8 mouse cellular contexts compared by ENCODE assay signal in the genomic region with DNA sequence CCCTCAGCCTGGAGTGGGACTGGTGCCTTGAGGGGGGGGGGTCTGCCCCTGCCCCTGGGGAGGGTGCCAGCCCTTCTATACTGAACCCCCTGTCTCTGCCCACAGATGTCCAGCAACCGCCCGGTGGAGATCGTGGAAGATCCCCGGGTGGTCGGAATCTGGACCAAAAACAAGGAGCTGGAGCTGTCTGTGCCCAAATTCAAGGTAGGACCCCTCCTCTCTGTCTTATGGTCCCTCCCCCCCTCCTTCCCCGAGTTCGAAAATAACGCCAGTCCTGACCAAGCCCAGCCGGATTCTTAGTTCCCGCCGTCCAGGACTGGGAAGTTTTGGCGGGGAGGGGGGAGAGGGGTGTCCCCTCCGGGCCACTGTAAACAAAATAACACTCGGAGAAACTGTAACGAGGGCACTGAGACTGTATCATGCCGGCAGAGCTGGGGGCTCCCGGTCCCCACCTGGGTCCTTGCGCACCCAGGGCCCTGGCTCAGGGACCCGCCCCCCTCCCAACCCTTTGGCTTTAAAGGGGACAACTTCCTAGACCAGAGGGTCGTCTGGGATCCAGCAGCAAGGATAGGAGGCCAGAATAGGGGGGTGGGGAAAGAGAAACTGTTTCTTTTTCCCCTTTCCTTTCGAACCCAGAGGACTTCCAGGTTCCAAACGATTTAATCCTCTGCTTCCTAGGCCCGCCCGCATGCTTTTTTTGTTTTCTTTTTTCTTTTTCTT. TPM values are rescaled to one million over a fixed set of nuclear protein-coding genes. Genes with fewer than 3 reads are reported as not detected.
DNase-seq lines count a peak whose midpoint lies in the region; ATAC-seq and TF ChIP-seq lines count a peak whose summit lies in the region.

No protein-coding gene starts in this region.

- H3K27ac ChIP-seq in heart, embryonic 11.5 days (ENCODE audit: low read depth, low read length): peak overlapping the region; percentile 100
- H3K27ac ChIP-seq in limb, embryonic 12.5 days: peak overlapping the region; percentile 100
- H3K27ac ChIP-seq in neural tube, embryonic 13.5 days (replicated peaks): peak overlapping the region; percentile 100

- no peaks in the 10 kb centered on the region for H3K27me3 ChIP-seq in heart, embryonic 11.5 days (ENCODE audit: control insufficient read depth, insufficient read depth, low read length)
- H3K27me3 ChIP-seq in limb, embryonic 12.5 days: no peaks in the 10 kb centered on the region
- no peaks in the 10 kb centered on the region for H3K27me3 ChIP-seq in neural tube, embryonic 13.5 days

- under 1% methylated on average over 24 of the region's 24 CpGs for WGBS in lung, adult 2 months
- WGBS in heart, embryonic 11.5 days (ENCODE audit: insufficient replicate concordance): 1% methylated on average over 23 of the region's 24 CpGs
- under 1% methylated on average over 23 of the region's 24 CpGs for WGBS in limb, embryonic 12.5 days
- WGBS in neural tube, embryonic 13.5 days: 1% methylated on average over 21 of the region's 24 CpGs

- H3K9me3 ChIP-seq in heart, embryonic 11.5 days (replicated peaks; ENCODE audit: control insufficient read depth, low read length): no peaks in the 10 kb centered on the region
- no peaks in the 10 kb centered on the region for H3K9me3 ChIP-seq in limb, embryonic 12.5 days
- no peaks in the 10 kb centered on the region for H3K9me3 ChIP-seq in neural tube, embryonic 13.5 days

- peak overlapping the region; percentile 100 for H3K4me2 ChIP-seq in heart, embryonic 11.5 days
- H3K4me2 ChIP-seq in limb, embryonic 12.5 days: peak overlapping the region; percentile 100
- H3K4me2 ChIP-seq in neural tube, embryonic 13.5 days: peak overlapping the region; percentile 100

- peak overlapping the region; percentile 99 for H3K9ac ChIP-seq in heart, embryonic 11.5 days (ENCODE audit: low read depth, low read length)
- H3K9ac ChIP-seq in limb, embryonic 12.5 days (replicated peaks): peak overlapping the region; percentile 100
- peak overlapping the region; percentile 100 for H3K9ac ChIP-seq in neural tube, embryonic 13.5 days

- H3K4me1 ChIP-seq in lung, adult 2 months (ENCODE audit: control insufficient read depth, insufficient read depth, low read length): peaks cover 6% of the 10 kb centered on the region
- H3K4me1 ChIP-seq in heart, embryonic 11.5 days (ENCODE audit: control insufficient read depth, insufficient read depth, low read length): peaks cover 32% of the 10 kb centered on the region
- H3K4me1 ChIP-seq in limb, embryonic 12.5 days (replicated peaks): peaks cover 37% of the 10 kb centered on the region
- H3K4me1 ChIP-seq in neural tube, embryonic 13.5 days (replicated peaks): peaks cover 55% of the 10 kb centered on the region

- H3K4me3 ChIP-seq in lung, adult 2 months (replicated peaks; ENCODE audit: extremely low read depth, low read depth, low read length): peak overlapping the region; percentile 66
- H3K4me3 ChIP-seq in heart, embryonic 11.5 days (ENCODE audit: low read depth, low read length): peak overlapping the region; percentile 92
- H3K4me3 ChIP-seq in limb, embryonic 12.5 days (replicated peaks): peak overlapping the region; percentile 99
- H3K4me3 ChIP-seq in neural tube, embryonic 13.5 days: peak overlapping the region; percentile 95

- peaks cover 19% of the 10 kb centered on the region for H3K36me3 ChIP-seq in heart, embryonic 11.5 days (ENCODE audit: control insufficient read depth, insufficient read depth, low read length)
- peaks cover 25% of the 10 kb centered on the region for H3K36me3 ChIP-seq in limb, embryonic 12.5 days
- peaks cover 30% of the 10 kb centered on the region for H3K36me3 ChIP-seq in neural tube, embryonic 13.5 days

- DNase-seq in lung, adult 2 months: peak; percentile 44
- no peak for DNase-seq in lung, postnatal 14 days
- peak; percentile 72 for DNase-seq in cerebellum, adult 9-10 months
- no peak for DNase-seq in right cerebral cortex, postnatal 14 days

- no peak for ATAC-seq in heart, embryonic 11.5 days (replicated peaks; ENCODE audit: insufficient number of reproducible peaks, low FRiP score, low TSS enrichment)
- no peak; the same call in 1 of the 2 replicates for ATAC-seq in limb, embryonic 12.5 days (ENCODE audit: insufficient number of reproducible peaks, insufficient read depth, low FRiP score, low TSS enrichment, low read depth)
- ATAC-seq in neural tube, embryonic 13.5 days (ENCODE audit: low read depth): no peak
- no peak for ATAC-seq in monocyte, adult 5-6 weeks (replicated peaks; ENCODE audit: insufficient number of reproducible peaks, low FRiP score, low TSS enrichment, poor library complexity, severe bottlenecking)

- no peak for TF ChIP-seq POLR2A in lung, adult 2 months (IDR thresholded peaks at IDR 0.05; ENCODE audit: borderline replicate concordance, extremely low read depth, low read depth, low read length)

- no peak for TF ChIP-seq CTCF in lung, adult 2 months (IDR thresholded peaks at IDR 0.05; ENCODE audit: insufficient read depth, low read length)

RNA-seq across cellular contexts. Expression of a gene that starts 1.4 kb away (rescaled TPM):
- 12.9 and 15.2 TPM in 2 replicates for polyA plus RNA-seq in lung, adult 2 months (2012; rRNA removed)
- 6.4 and 8.0 TPM in 2 replicates for polyA plus RNA-seq in heart, embryonic 11.5 days (2014; fragmentation: Nextera tagmentation; extraction: Ambion mirVana)
- polyA plus RNA-seq in limb, embryonic 12.5 days (2016; fragmentation: Nextera tagmentation; extraction: Ambion mirVana): 10.9 and 11.4 TPM in 2 replicates
- 11.5 and 13.1 TPM in 2 replicates for polyA plus RNA-seq in neural tube, embryonic 13.5 days (2015; fragmentation: Nextera tagmentation; extraction: Ambion mirVana)
- 2.4 to 15.3 TPM (median 3.2 TPM) in 3 replicates for total RNA-seq in monocyte, adult 5-6 weeks (2017)

RNA-seq across cellular contexts. Expression of a gene that starts 10.9 kb away (rescaled TPM):
- polyA plus RNA-seq in lung, adult 2 months (2012; rRNA removed): 10.0 and 10.8 TPM in 2 replicates
- polyA plus RNA-seq in heart, embryonic 11.5 days (2014; fragmentation: Nextera tagmentation; extraction: Ambion mirVana): 1.4 and 1.7 TPM in 2 replicates
- 2.9 and 3.0 TPM in 2 replicates for polyA plus RNA-seq in limb, embryonic 12.5 days (2016; fragmentation: Nextera tagmentation; extraction: Ambion mirVana)
- 4.2 and 4.4 TPM in 2 replicates for polyA plus RNA-seq in neural tube, embryonic 13.5 days (2015; fragmentation: Nextera tagmentation; extraction: Ambion mirVana)
- total RNA-seq in monocyte, adult 5-6 weeks (2017): 18.8 to 40.6 TPM (median 30.1 TPM) in 3 replicates

RNA-seq across cellular contexts. Expression of a gene that starts 25.8 kb away (rescaled TPM):
- 19.3 and 21.5 TPM in 2 replicates for polyA plus RNA-seq in lung, adult 2 months (2012; rRNA removed)
- polyA plus RNA-seq in heart, embryonic 11.5 days (2014; fragmentation: Nextera tagmentation; extraction: Ambion mirVana): 59.5 and 66.7 TPM in 2 replicates
- 89.3 and 91.0 TPM in 2 replicates for polyA plus RNA-seq in limb, embryonic 12.5 days (2016; fragmentation: Nextera tagmentation; extraction: Ambion mirVana)
- polyA plus RNA-seq in neural tube, embryonic 13.5 days (2015; fragmentation: Nextera tagmentation; extraction: Ambion mirVana): 66.9 and 67.9 TPM in 2 replicates
- 16.7 to 38.7 TPM (median 18.9 TPM) in 3 replicates for total RNA-seq in monocyte, adult 5-6 weeks (2017)

RNA-seq across cellular contexts. Expression of a gene that starts 39.1 kb away (rescaled TPM):
- 1.4 and 2.2 TPM in 2 replicates for polyA plus RNA-seq in lung, adult 2 months (2012; rRNA removed)
- not detected in 2 replicates for polyA plus RNA-seq in heart, embryonic 11.5 days (2014; fragmentation: Nextera tagmentation; extraction: Ambion mirVana)
- polyA plus RNA-seq in limb, embryonic 12.5 days (2016; fragmentation: Nextera tagmentation; extraction: Ambion mirVana): not detected in 2 replicates
- not detected in 2 replicates for polyA plus RNA-seq in neural tube, embryonic 13.5 days (2015; fragmentation: Nextera tagmentation; extraction: Ambion mirVana)
- not detected in 3 replicates for total RNA-seq in monocyte, adult 5-6 weeks (2017)

Comparison
In these comparisons a context has a peak if more than half of its experiments do, and no peak if none do; other contexts are left out.
1. DNase-seq: peak in lung, adult 2 months (single experiment) and cerebellum, adult 9-10 months (single experiment); none in lung, postnatal 14 days (single experiment) and right cerebral cortex, postnatal 14 days (single experiment).
2. Peak in every context shown above with its lines, with median percentiles within 50 percentile points of each other: H3K4me3 ChIP-seq, H3K27ac ChIP-seq, H3K4me2 ChIP-seq and H3K9ac ChIP-seq.